Mouse (Mus musculus) liver, embryonic 14.5 days (tissue): ENCODE measurements at regions not wholly inside any gene's neighbourhood (a gene's known extent, or its start where the extent isn't known, plus 50 kb on each side); places are given as distances from the start of the nearest gene placed in this dataset.

ENCODE experiments used
- ATAC-seq: fragments of 200-750 bp; cut with Nextera tagmentation; 2 replicates; pipeline ENCODE4 v1.8.0; 2017; ENCODE audit warnings: moderate number of reproducible peaks, mild to moderate bottlenecking, moderate library complexity; ENCODE audit not compliant: insufficient read depth
- DNase-seq, 3 experiments: peaks; one replicate each; pipeline ENCODE4 v3.0.0-alpha.2; 2012 to 2013; ENCODE audit warnings: low read depth in 3 of 3, low spot score in 3 of 3
- H3K27ac ChIP-seq: fragments of 300-500 bp; sonication (generic); 2 replicates; pipeline ENCODE4 v1.5.1; 2014; ENCODE audit warnings: moderate library complexity, mild to moderate bottlenecking, control low read depth, inconsistent platforms
- H3K27me3 ChIP-seq: fragments of 300-500 bp; sonication (generic); 2 replicates; pipeline ENCODE4 v1.6.1; 2014; ENCODE audit warnings: mild to moderate bottlenecking, low read length, moderate library complexity; ENCODE audit not compliant: control insufficient read depth, insufficient read depth
- H3K36me3 ChIP-seq: fragments of 300-500 bp; sonication (generic); replicated peaks from 2 replicates; pipeline ENCODE4 v1.6.1; 2014; ENCODE audit warnings: low read depth; ENCODE audit not compliant: control insufficient read depth, insufficient read depth
- H3K4me1 ChIP-seq, 2 experiments: fragments of 200-500 bp in 1 of 2; fragments of 300-500 bp in 1 of 2; sonication (generic) in 1 of 2; replicated peaks; 2 replicates each; pipeline ENCODE4 v1.6.1; 2012 to 2014; ENCODE audit warnings: antibody characterized with exemption in 1 of 2, inconsistent platforms in 1 of 2, low read length in 1 of 2; ENCODE audit not compliant: control insufficient read depth in 2 of 2, insufficient read depth in 2 of 2
- H3K4me2 ChIP-seq: fragments of 300-500 bp; sonication (generic); 2 replicates; pipeline ENCODE4 v1.6.1; 2014; ENCODE audit warnings: low read depth, mild to moderate bottlenecking, control low read depth, moderate library complexity
- H3K4me3 ChIP-seq, 2 experiments: fragments of 200-500 bp in 1 of 2; fragments of 300-500 bp in 1 of 2; sonication (generic) in 1 of 2; 2 replicates each; pipeline ENCODE4 v1.5.1; 2012 to 2014; ENCODE audit warnings: low read depth in 2 of 2, low read length in 2 of 2, mild to moderate bottlenecking in 2 of 2, control low read depth in 1 of 2, inconsistent platforms in 1 of 2, moderate library complexity in 1 of 2; ENCODE audit not compliant: insufficient read depth in 1 of 2
- H3K9ac ChIP-seq: fragments of 300-500 bp; sonication (generic); replicated peaks from 2 replicates; pipeline ENCODE4 v1.6.1; 2014; ENCODE audit warnings: mild to moderate bottlenecking, control low read depth, moderate library complexity
- H3K9me3 ChIP-seq: fragments of 300-500 bp; sonication (generic); 2 replicates; pipeline ENCODE4 v1.6.1; 2016; ENCODE audit warnings: low read length, mixed read lengths; ENCODE audit not compliant: control insufficient read depth
- CTCF ChIP-seq: IDR thresholded peaks from 2 replicates; pipeline ENCODE4 v1.5.1; 2016; ENCODE audit warnings: antibody characterized with exemption, low read depth, control low read depth
- EP300 ChIP-seq: IDR thresholded peaks from 2 replicates; pipeline ENCODE4 v1.6.1; 2016; ENCODE audit warnings: antibody characterized with exemption, low read depth
- WGBS: fragments of 180-500 bp; shearing (Covaris S2); extraction: QIAGEN DNeasy Blood & Tissue Kit; methylation state at CpG from one replicate; pipeline ENCODE4 v1.1.7; 2014; ENCODE audit not compliant: insufficient replicate concordance; 5-methylcytosine and 5-hydroxymethylcytosine counted together

DNA sequence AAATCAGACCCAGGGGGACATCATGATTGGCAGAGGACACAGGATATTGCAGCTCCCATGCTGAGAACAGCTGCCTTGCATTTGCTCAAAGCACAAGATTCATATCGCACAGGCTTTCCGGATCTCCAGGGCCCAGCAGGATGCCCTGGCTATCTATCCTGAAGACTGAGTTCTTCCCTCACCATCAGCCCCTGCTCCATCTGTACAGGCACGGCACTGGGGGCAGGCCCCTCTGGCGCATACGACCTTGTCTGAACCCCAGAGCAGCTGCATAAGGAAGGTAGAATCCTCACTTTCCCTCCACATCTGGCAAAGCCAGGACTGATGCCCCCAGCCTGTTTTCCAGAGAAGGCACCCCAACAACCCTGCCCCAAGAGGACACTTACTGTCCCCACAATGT lies 266.8 kb downstream of the Tns1 start:
- Histone ChIP-seq H3K9ac (no peak overlapping the region), H3K36me3 (no peaks in the 10 kb centered on the region), H3K9me3 (no peaks in the 10 kb centered on the region), H3K27ac (no peak overlapping the region), H3K4me2 (no peak overlapping the region), H3K4me1 (no peaks in the 10 kb centered on the region), H3K4me3 (no peak overlapping the region), H3K27me3 (no peaks in the 10 kb centered on the region)
- DNase-seq (no peak), ATAC-seq (no peak)
- TF ChIP-seq CTCF (no peak), EP300 (no peak)
- 72% methylated on average over 5 of the region's 5 CpGs for WGBS

DNA sequence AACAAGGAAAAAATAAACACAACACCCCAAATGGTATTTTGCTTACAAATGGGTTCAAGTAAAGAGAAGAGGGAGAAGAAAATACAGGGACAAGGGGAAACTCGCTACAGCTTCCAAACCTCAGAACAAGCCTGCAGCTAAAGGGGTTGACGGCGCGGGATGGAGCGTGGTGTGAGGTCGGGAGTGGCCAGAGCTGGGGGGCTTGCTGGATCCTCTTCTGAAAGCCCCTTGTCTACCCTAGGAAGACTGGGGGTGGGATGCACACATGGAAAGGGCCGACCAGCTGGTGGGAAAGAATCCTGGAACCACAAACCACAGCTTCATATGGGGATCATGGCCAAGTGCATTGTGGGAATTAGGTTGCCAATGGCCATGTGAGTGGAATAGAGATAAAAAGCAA lies 267.4 kb downstream of the Tns1 start:
- no peaks in the 10 kb centered on the region for H3K4me1 ChIP-seq
- H3K9ac ChIP-seq = no peak overlapping the region
- no peak overlapping the region for H3K4me3 ChIP-seq
- H3K4me2 ChIP-seq = no peak overlapping the region
- TF ChIP-seq CTCF = no peak
- no peak for TF ChIP-seq EP300
- H3K27me3 ChIP-seq = no peaks in the 10 kb centered on the region
- DNase-seq = no peak
- WGBS = 70% methylated on average over 7 of the region's 7 CpGs
- H3K27ac ChIP-seq = no peak overlapping the region
- no peak for ATAC-seq
- H3K9me3 ChIP-seq = no peaks in the 10 kb centered on the region
- H3K36me3 ChIP-seq = no peaks in the 10 kb centered on the region

DNA sequence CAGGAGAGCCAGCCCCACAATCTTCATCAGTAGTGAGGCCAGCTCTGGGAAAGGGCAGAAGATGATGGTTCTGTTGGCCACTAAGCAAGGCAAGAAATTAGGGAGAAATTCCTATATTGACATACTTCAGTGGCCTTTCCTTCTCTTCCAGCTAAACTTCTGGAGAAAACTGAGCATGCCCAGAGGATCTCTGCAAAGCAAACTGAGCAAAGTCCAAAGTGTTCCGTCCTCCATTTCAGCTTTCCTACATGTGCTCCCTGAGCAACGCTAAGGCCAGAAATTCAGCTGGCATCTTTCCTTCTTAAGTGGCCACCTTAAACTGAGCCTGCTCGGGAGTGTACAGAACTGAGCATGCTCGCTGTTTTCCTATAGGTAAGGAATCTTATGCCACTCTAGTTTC lies 268.9 kb downstream of the Tns1 start:
- no peaks in the 10 kb centered on the region for H3K36me3 ChIP-seq
- H3K4me1 ChIP-seq = no peaks in the 10 kb centered on the region
- no peaks in the 10 kb centered on the region for H3K27me3 ChIP-seq
- ATAC-seq (no peak), DNase-seq (no peak)
- no peaks in the 10 kb centered on the region for H3K9me3 ChIP-seq
- H3K27ac ChIP-seq = no peak overlapping the region
- TF ChIP-seq CTCF = no peak
- no peak for TF ChIP-seq EP300
- no peak overlapping the region for H3K9ac ChIP-seq
- 69% methylated on average over 4 of the region's 4 CpGs for whole genome bisulfite sequencing
- no peak overlapping the region for H3K4me3 ChIP-seq
- H3K4me2 ChIP-seq = no peak overlapping the region

DNA sequence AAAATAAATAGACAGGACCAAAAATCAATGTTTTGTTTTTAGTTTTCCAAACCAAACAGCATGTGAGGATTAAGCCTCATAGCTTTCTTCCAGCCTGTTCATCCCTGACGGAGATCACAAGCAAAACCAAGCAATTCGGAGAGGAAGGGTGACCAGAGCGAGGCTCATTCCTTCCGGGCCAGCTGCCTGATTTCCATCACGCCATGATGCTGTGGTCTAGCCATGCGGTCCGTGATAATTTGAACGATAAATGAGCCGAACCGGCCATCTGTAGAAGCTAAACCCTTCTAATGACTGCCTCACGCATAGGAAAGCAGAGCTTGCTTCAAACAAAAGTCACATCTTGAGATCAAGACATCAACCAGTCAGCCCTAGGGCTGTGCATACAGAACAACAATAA lies 270.4 kb downstream of the Tns1 start:
- Histone ChIP-seq H3K4me3 (no peak overlapping the region), H3K27ac (no peak overlapping the region), H3K36me3 (no peaks in the 10 kb centered on the region), H3K27me3 (no peaks in the 10 kb centered on the region), H3K9me3 (no peaks in the 10 kb centered on the region), H3K9ac (no peak overlapping the region), H3K4me2 (no peak overlapping the region), H3K4me1 (no peaks in the 10 kb centered on the region)
- WGBS = 69% methylated on average over 11 of the region's 11 CpGs
- TF ChIP-seq EP300 (no peak), CTCF (no peak)
- DNase-seq = no peak
- ATAC-seq = no peak

DNA sequence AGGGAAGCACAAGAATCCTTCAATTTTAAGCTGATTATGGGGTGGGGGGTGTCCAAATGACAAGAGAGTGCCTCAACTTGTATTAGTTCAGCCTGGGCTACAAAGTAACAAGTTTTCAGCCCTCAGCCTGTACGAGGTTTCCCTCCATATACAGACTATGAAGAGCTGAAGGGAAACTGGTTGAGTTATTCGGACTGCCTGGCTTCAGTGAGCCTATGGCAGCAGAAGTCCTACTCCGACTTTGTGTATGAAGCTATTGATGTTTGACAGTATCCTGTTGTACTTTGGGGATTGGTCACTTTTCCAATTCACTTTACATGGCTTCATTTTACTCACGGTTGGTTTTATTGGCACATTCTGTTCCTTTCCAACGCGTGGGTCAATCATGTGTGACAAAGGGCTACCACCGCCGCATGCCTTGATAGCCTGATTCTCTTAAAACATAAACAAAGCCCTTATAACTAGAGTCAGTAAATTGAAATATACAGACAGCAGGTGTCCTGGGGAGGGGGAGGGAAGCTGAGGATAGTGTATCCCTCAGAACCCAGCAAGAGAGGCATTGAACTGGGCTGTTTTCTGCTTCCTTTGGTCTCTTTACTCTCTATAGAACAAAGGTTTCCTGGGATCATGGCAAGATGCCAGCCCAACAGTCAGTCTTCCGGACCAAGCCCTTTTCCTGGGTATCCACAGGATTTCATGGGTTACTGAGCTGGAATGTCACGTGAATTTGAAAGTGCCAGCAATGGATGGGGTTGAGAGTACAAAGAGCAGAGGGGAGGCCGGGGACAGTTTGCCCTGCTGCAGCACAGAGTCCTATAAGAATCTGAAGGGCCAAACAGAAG lies 273.9 kb downstream of the Tns1 start:
- TF ChIP-seq CTCF (no peak), EP300 (no peak)
- 66% methylated on average over 11 of the region's 11 CpGs for WGBS
- Histone ChIP-seq H3K9ac (no peak overlapping the region), H3K4me3 (no peak overlapping the region), H3K36me3 (no peaks in the 10 kb centered on the region), H3K27ac (no peak overlapping the region), H3K4me1 (no peaks in the 10 kb centered on the region), H3K4me2 (no peak overlapping the region), H3K9me3 (no peaks in the 10 kb centered on the region), H3K27me3 (no peaks in the 10 kb centered on the region)
- ATAC-seq (no peak), DNase-seq (no peak)
